Mouse (Mus musculus) bone marrow macrophage, adult 2 months (primary cell): ENCODE measurements around the gene Ppp1r12b.

Experiments used
- CTCF ChIP-seq: IDR thresholded peaks from 2 replicates; pipeline ENCODE4 v1.5.1; 2012; ENCODE audit warnings: low read depth, mild to moderate bottlenecking, low read length, moderate library complexity
- POLR2A ChIP-seq: IDR thresholded peaks from 2 replicates; pipeline ENCODE4 v1.6.1; 2012; ENCODE audit warnings: mild to moderate bottlenecking, low read depth, low read length, borderline replicate concordance

DNA sequence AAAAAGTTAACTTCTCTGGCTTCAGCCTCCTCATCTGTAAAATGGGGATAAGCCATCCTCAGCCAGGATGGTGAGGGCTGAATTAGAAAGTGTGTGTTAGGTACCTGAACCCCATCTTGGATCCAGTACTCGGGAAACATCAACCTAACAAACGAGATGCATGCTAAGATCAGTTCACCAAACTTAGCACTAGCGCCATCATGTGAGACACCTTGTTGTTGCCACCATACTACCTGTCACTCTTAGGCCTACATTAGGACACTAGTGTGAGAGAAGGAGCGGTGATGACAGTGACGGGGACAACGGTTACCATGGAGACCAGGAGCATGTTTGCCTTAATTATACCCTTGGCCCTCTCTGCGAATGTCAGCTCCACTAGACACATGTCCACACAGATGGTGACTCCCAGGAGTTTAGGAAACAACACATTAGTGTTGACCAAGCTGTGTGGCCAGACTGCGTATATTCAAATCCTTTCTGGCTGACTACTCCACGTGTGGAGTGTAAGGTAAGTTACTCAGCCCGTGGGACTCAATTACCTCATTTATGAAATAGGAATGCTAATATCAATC lies 118.7 kb downstream of the Ppp1r12b start:
- TF ChIP-seq POLR2A (no peak), CTCF (no peak)
